Mouse (Mus musculus): ENCODE measurements around the gene Vmn1r86. TPM values are rescaled to one million over a fixed set of nuclear protein-coding genes. Genes with fewer than 3 reads are reported as not detected.
"Not testable (repeated sequence)": the region's sequence is repeated elsewhere in the genome, so short reads cannot be mapped to it uniquely, and the experiment has no call there.

The Vmn1r86 gene
- polyA plus RNA-seq (2012; rRNA removed), result not detected in 2 replicates

GRCm38 (mm10) chr7:13119817-13120216 lies at the start of gene Vmn1r86:
Vmn1r86 (minus strand) TSS chr7:13119917.
- Histone ChIP-seq H3K4me1 (ENCODE audit: control insufficient read depth, insufficient read depth, low read length) (no peaks in the 10 kb centered on the region), H3K4me3 (replicated peaks; ENCODE audit: extremely low read depth, low read depth, low read length) (no peak within 1 kb of the TSS)
- TF ChIP-seq POLR2A (IDR thresholded peaks at IDR 0.05; ENCODE audit: borderline replicate concordance, extremely low read depth, low read depth, low read length) (no peak), CTCF (IDR thresholded peaks at IDR 0.05; ENCODE audit: insufficient read depth, low read length) (no peak)
- DNase-seq, result no peak

GRCm38 (mm10) chr7:13159268-13159667 lies 39.6 kb upstream of the Vmn1r86 start, which contains the start of gene Vmn1r88:
Vmn1r88 (plus strand) TSS chr7:13159568.
- no peak for DNase-seq
- no peaks in the 10 kb centered on the region for H3K4me1 ChIP-seq (ENCODE audit: control insufficient read depth, insufficient read depth, low read length)
- no peak within 1 kb of the TSS for H3K4me3 ChIP-seq (replicated peaks; ENCODE audit: extremely low read depth, low read depth, low read length)
- no peak for TF ChIP-seq POLR2A (IDR thresholded peaks at IDR 0.05; ENCODE audit: borderline replicate concordance, extremely low read depth, low read depth, low read length)
- TF ChIP-seq CTCF (IDR thresholded peaks at IDR 0.05; ENCODE audit: insufficient read depth, low read length), result no peak

- TF ChIP-seq CTCF (IDR thresholded peaks at IDR 0.05; ENCODE audit: insufficient read depth, low read length) (no peak), POLR2A (IDR thresholded peaks at IDR 0.05; ENCODE audit: borderline replicate concordance, extremely low read depth, low read depth, low read length) (no peak)
- DNase-seq, result no peak
- 74% methylated on average over 1 of the region's 1 CpGs for WGBS
Observed at GRCm38 (mm10) chr7:13140057-13140456, 20.3 kb upstream of the Vmn1r86 start, which contains the start of gene Vmn1r87. Vmn1r87 (minus strand) TSS chr7:13140157.

GRCm38 (mm10) chr7:13137340-13137739 lies 17.6 kb upstream of the Vmn1r86 start:
- Histone ChIP-seq H3K4me3 (replicated peaks; ENCODE audit: extremely low read depth, low read depth, low read length) (no peak overlapping the region), H3K4me1 (ENCODE audit: control insufficient read depth, insufficient read depth, low read length) (no peaks in the 10 kb centered on the region)
- no peak for TF ChIP-seq CTCF (IDR thresholded peaks at IDR 0.05; ENCODE audit: insufficient read depth, low read length)
- TF ChIP-seq POLR2A (IDR thresholded peaks at IDR 0.05; ENCODE audit: borderline replicate concordance, extremely low read depth, low read depth, low read length), result no peak
- no peak for DNase-seq

More at GRCm38 (mm10) chr7:13140057-13140456, 20.3 kb upstream of the Vmn1r86 start, which contains the start of gene Vmn1r87:
- no peaks in the 10 kb centered on the region for H3K4me1 ChIP-seq (ENCODE audit: control insufficient read depth, insufficient read depth, low read length)
- no peak within 1 kb of the TSS for H3K4me3 ChIP-seq (replicated peaks; ENCODE audit: extremely low read depth, low read depth, low read length)

- Histone ChIP-seq H3K4me3 (replicated peaks; ENCODE audit: extremely low read depth, low read depth, low read length) (no peak overlapping the region), H3K4me1 (ENCODE audit: control insufficient read depth, insufficient read depth, low read length) (no peaks in the 10 kb centered on the region)
- 87% methylated on average over 2 of the region's 2 CpGs for WGBS
- no peak for TF ChIP-seq POLR2A (IDR thresholded peaks at IDR 0.05; ENCODE audit: borderline replicate concordance, extremely low read depth, low read depth, low read length)
- DNase-seq, result no peak
Observed at GRCm38 (mm10) chr7:13131856-13132255, 12.1 kb upstream of the Vmn1r86 start.

- H3K4me3 ChIP-seq (replicated peaks; ENCODE audit: extremely low read depth, low read depth, low read length); H3K4me1 ChIP-seq (ENCODE audit: control insufficient read depth, insufficient read depth, low read length): not testable (repeated sequence)
- WGBS, result 2% methylated on average over 27 of the region's 34 CpGs
- peak; percentile 7 for DNase-seq
Observed at GRCm38 (mm10) chr7:13123554-13124153, 3.9 kb upstream of the Vmn1r86 start.

GRCm38 (mm10) chr7:13095073-13095472 lies 24.6 kb downstream of the Vmn1r86 start, which contains the start of gene Vmn1r85:
Vmn1r85 (minus strand) TSS chr7:13095173.
- TF ChIP-seq POLR2A (IDR thresholded peaks at IDR 0.05; ENCODE audit: borderline replicate concordance, extremely low read depth, low read depth, low read length), result no peak
- no peak for TF ChIP-seq CTCF (IDR thresholded peaks at IDR 0.05; ENCODE audit: insufficient read depth, low read length)
- Histone ChIP-seq H3K4me3 (replicated peaks; ENCODE audit: extremely low read depth, low read depth, low read length) (no peak within 1 kb of the TSS), H3K4me1 (ENCODE audit: control insufficient read depth, insufficient read depth, low read length) (no peaks in the 10 kb centered on the region)
- no peak for DNase-seq
- WGBS, result 44% methylated on average over 3 of the region's 3 CpGs

- no peak for DNase-seq
- no peak for TF ChIP-seq CTCF (IDR thresholded peaks at IDR 0.05; ENCODE audit: insufficient read depth, low read length)
- no peak for TF ChIP-seq POLR2A (IDR thresholded peaks at IDR 0.05; ENCODE audit: borderline replicate concordance, extremely low read depth, low read depth, low read length)
- Histone ChIP-seq H3K4me3 (replicated peaks; ENCODE audit: extremely low read depth, low read depth, low read length) (no peak overlapping the region), H3K4me1 (ENCODE audit: control insufficient read depth, insufficient read depth, low read length) (no peaks in the 10 kb centered on the region)
- 55% methylated on average over 5 of the region's 5 CpGs for WGBS
Observed at GRCm38 (mm10) chr7:13072293-13072692, 47.4 kb downstream of the Vmn1r86 start.

- not testable (repeated sequence) for H3K4me1 ChIP-seq (ENCODE audit: control insufficient read depth, insufficient read depth, low read length); DNase-seq; H3K4me3 ChIP-seq (replicated peaks; ENCODE audit: extremely low read depth, low read depth, low read length)
- 46% methylated on average over 2 of the region's 2 CpGs for WGBS
Observed at GRCm38 (mm10) chr7:13063399-13063798, 56.3 kb downstream of the Vmn1r86 start.

GRCm38 (mm10) chr7:13059536-13059935 lies 60.2 kb downstream of the Vmn1r86 start:
- TF ChIP-seq POLR2A (IDR thresholded peaks at IDR 0.05; ENCODE audit: borderline replicate concordance, extremely low read depth, low read depth, low read length) (no peak), CTCF (IDR thresholded peaks at IDR 0.05; ENCODE audit: insufficient read depth, low read length) (no peak)
- 89% methylated on average over 9 of the region's 9 CpGs for WGBS
- DNase-seq, result no peak
- Histone ChIP-seq H3K4me1 (ENCODE audit: control insufficient read depth, insufficient read depth, low read length) (no peaks in the 10 kb centered on the region), H3K4me3 (replicated peaks; ENCODE audit: extremely low read depth, low read depth, low read length) (no peak overlapping the region)
